Mouse (Mus musculus) adrenal gland, postnatal 10 days (tissue): ENCODE data around the gene Pip5k1b. TPM values are rescaled to one million over a fixed set of nuclear protein-coding genes. Genes with fewer than 3 reads are reported as not detected.

Experiments used
- DNase-seq: peaks from one replicate; pipeline ENCODE4 v3.0.0; 2021; ENCODE audit warnings: mixed read lengths
- total RNA-seq, 2 experiments: library from RNA; stranded (reverse); gene quantifications; 2 replicates each; pipeline ENCODE4 v1.2.3; 2021

Gene Pip5k1b
- total RNA-seq, 2 experiments from 2014 or later = 18.8 to 20.0 TPM

- DNase-seq = no peak
Measured at GRCm38 (mm10) chr19:24543386-24544350, 12.0 kb downstream of the Pip5k1b start.

DNA sequence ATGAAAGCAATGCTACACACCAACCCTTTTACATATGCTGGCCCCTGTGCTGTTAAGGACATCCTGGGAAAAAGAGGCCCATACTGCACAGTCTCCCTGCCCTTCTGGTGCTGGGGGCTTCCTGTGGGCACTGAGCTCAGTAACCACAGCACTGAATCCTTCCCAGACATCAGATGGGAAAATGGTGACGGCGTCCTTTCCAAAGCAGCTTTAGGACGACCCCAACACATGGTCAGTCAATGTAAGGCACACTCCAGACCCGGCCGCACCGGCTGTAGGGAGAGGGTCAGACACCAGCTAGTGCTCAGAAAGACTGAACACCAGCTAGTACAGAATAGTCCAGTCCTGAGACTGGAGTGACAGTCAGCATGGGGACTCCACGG is 13.4 kb downstream of the Pip5k1b start:
- no peak for DNase-seq

DNA sequence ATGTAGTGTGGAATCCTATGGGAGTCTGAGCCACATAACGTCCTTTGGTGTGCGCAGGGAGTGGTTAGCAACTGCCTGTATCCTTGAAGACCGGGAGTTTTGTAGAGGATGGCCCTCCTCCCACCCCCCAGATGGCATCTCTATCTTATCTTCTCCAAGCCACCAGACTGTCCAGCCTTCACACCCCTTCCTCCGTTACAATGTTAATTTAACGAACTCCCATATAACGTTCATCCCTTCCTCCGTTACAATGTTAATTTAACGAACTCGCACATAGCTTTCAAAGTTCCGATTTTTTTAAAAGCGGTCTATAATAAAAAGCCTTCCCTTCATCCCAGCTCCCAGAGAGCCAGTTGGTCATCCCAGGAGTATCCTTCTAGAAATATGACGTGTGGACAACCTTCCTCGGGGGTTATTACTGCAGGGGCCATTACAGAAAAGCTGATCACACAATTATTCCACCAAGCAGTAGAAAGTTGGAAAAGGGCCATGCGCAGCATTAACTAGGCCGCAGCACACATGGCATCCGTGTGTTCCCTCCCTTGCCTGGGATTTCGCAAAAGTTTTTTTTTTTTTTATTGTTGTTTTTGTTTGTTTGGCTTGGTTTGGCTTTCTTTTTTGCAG is 13.9 kb downstream of the Pip5k1b start:
- DNase-seq = no peak

DNA sequence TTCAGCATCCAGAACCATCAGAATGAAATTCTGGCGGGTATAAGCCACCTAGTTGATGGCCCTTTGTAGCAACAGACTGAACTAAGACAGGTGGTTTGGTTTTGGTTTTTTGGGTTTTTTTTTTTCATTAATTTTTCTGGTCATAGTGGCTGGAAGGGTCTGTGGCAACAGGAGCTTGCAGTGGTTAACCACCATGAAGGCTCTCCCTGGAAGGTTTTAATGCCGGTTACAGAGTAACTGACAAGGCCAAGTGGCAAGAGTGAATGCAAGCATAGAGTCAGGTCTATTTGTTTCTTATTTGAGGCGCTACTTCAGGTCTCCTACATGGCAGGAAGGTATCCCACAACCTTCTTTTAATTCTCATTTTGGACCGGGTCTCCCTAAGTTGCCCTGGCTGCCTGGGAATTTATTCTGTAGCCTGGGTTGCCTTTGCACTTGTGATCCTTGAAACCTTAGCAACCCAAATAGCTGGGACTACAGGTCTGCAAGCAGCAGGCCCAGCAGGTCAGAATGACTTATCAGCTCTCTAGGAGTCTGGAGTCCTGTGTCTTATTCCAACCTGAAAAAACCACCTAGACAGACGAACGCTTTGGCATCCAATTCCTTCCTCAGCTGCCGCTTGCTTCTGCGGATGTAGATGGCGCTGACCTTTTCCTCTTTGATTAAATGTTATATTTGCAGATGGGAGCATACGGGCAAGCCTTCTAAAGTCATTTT is 14.6 kb downstream of the Pip5k1b start:
- DNase-seq = no peak

DNA sequence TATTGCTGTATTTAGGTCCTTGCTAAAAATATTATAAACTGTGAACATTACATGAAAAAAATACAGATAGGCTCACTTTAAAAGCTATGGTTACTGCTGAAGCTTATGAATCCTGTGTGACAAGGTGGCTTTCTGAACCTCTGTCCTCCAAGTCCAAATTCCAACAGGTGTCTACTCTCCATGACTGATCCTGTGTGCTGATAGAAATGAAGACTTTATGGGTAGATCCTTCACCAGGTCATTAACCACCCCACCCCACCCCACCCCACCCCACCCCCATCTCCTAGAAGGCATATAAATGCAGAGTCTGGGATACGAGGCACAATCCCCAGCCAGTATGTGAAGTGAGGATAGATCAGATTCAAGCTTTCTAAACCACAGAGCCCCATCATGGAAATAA is 16.6 kb downstream of the Pip5k1b start:
- no peak for DNase-seq

GRCm38 (mm10) chr19:24538181-24538580 is 17.5 kb downstream of the Pip5k1b start:
- DNase-seq = no peak

DNA sequence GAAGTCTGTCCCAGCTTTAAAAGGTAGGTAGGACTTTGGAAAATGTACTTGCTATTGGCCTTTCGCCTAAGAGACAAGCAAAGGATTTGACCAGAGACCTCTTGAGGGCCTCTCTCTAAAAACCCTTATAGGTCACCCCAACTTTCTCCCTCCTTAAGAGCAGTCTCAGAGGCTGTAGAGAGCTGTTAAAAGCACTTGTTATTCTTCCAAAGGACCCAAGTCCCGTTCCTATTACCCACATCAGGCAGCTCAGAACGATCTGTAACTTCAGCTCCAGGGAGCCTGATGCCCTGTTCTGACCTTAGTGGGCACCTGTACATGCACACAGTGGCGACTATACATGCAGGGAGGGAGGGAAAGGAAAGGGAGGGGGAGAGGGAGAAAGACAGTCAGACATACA is 18.0 kb downstream of the Pip5k1b start:
- DNase-seq = no peak

GRCm38 (mm10) chr19:24536920-24537319 is 18.8 kb downstream of the Pip5k1b start:
- DNase-seq = no peak

DNA sequence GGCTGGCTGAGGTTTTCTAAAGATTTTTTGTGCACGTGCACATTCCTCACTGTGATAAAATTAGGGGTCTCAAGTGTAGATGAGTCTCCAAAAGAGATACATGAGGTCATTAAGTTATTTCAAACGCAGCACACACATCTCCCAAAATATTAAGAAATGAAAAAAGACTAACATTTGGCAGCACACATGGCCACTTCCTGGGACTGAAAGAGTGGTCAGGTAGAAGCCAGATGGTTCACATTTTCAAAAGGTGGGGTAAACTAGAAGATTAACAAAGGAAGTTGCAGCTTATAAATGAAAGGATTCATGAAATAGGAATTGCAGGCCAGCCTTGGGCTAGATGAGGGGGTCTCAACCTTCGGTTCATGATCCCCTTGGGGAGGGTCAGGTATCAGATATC is 19.4 kb downstream of the Pip5k1b start:
- DNase-seq = no peak

GRCm38 (mm10) chr19:24535161-24535560 is 20.5 kb downstream of the Pip5k1b start:
- DNase-seq = no peak

- no peak for DNase-seq
Measured at GRCm38 (mm10) chr19:24534733-24535132, 20.9 kb downstream of the Pip5k1b start.

- no peak for DNase-seq
Measured at GRCm38 (mm10) chr19:24528910-24529561, 26.6 kb downstream of the Pip5k1b start.

GRCm38 (mm10) chr19:24528129-24528730 is 27.4 kb downstream of the Pip5k1b start:
- no peak for DNase-seq

- DNase-seq = no peak
Measured at GRCm38 (mm10) chr19:24527613-24527948, 28.1 kb downstream of the Pip5k1b start.

DNA sequence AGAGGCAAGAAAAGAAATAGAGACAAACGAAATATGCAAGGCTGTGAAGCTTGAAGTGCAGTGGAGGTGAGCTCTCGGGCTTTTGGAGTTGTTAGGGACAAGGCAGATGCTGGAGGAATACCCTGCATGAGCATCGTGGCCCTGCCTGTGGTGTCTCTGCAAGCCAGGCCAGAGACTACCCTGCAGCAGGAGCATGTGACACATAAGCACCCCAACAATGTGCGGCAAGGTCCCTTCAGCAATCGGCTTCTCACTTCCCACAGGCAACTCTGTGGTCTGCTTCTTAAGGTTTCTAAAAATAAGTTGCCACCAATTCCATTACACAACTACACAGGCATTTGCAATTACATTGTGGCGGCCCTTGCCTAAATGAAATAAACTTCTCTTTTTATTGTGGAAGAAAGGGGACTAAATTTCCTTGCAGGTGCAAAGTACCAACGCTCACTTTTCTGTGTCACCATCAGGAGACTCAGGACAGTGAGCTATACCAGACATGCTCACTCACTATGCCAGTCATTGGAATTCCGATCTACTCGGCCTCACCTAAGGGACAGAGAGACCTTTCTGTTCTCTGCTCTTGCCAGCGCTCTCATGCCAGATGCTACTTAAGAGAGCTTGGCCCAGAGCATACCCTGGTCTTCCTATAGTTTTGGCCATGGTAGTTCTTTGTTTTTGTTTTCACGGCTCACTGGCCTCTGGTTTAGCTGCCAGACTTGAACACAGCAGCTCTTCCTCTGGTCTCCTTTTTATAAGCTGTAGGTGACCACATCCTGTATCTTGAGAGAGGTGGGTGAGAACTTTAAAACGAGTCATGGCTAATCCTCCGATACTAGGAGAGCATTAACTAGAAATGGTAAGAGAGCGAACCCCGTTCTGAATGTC is 28.7 kb downstream of the Pip5k1b start:
- no peak for DNase-seq

DNA sequence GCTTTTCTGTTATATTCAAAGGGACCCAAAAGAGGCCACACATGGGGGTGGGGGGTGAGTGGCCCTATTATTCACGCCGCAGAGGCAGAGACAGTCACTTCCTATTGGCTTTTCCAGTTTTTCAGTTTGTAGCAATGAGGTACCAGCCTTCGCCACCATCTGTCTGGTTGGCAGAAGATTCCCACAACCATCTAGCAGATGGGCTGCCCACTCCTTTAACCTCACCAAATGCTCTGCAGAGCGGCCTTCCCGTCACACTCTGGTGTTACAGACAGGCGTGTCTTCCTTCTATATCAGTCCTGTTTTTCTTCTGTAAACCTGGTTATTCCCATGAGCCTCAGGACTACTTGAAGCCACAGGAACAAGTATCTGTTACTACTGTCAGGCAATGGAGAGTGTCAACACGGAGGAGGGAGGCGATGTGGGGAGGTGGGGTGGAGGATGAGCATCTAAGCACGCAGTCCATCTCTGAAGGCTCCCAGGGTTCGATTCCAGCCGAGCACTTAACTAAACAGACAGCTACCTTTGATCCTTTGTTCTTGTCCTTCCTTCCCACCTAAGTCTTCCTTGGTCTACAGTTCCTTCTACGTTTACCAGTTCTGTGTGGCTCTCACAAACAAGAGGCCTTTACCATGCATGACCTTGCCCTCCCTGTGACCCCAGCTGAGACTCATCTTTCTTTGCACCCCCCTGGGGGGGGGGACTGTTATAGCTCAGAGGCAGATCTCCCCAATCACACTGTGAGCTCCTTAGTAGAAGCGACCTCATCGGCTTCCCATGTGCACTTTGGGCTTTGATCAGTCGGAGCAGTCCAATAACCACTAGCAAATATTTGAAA is 32.0 kb downstream of the Pip5k1b start:
- no peak for DNase-seq

- no peak for DNase-seq
Measured at GRCm38 (mm10) chr19:24521997-24522396, 33.7 kb downstream of the Pip5k1b start.

DNA sequence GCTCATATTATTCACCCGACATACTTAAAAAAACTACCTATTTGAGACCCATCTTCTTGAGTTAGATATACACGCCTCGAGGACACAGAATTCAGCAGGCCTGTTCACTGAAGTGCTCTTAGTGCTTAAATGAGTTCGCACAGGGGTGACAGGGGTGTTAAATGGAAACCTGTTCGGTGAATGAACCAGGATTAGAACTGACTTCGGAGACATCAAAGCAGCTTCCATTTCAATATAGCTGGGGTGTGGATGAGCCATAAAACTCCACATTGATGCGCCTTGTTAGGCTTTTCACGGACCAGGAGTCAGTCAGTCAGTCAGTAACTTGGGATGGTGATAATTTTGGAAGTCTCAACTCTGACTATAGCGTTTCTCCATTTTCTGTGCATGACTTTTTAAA is 34.5 kb downstream of the Pip5k1b start:
- DNase-seq = no peak

GRCm38 (mm10) chr19:24519732-24520409 is 35.8 kb downstream of the Pip5k1b start:
- DNase-seq = no peak

DNA sequence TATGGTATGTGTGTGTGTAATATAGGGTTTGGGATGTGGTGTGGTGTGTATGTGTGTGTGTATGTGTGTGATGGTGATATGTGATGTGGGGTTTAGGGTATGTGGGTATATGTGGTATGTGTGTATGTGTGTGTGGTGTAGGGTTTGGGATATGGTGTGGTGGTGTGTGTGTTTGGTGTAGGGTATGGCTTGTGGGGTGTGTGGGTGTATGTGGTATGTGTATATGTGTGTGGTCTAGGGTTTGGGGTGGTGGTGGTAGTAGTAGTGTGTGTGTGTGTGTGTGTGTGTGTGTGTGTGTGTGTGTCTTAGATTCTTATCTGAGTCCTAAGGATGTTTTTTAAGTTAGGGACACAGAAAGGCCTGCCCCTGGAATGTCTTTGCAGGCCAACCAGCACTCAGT is 37.3 kb downstream of the Pip5k1b start:
- DNase-seq = no peak
